Mouse (Mus musculus): ENCODE measurements around the gene Ctns. TPM values are rescaled to one million over a fixed set of nuclear protein-coding genes. Genes with fewer than 3 reads are reported as not detected.

Ctns gene
- polyA plus RNA-seq, 1 experiment from 2014 or later = 12.3 TPM

GRCm38 (mm10) chr11:73177895-73178294 is 20.9 kb downstream of the Ctns start:
- Histone ChIP-seq H3K9me3 (ENCODE audit: control insufficient read depth, low read length) (no peaks in the 10 kb centered on the region), H3K4me1 (replicated peaks; ENCODE audit: control insufficient read depth, insufficient read depth, low read length) (peaks cover 19% of the 10 kb centered on the region), H3K4me2 (peak overlapping the region; percentile 94), H3K27me3 (replicated peaks; ENCODE audit: control insufficient read depth, insufficient read depth, low read length) (no peaks in the 10 kb centered on the region), H3K27ac (ENCODE audit: low read depth, low read length) (no peak overlapping the region), H3K9ac (ENCODE audit: low read depth, low read length) (peak overlapping the region; percentile 79), H3K4me3 (ENCODE audit: low read depth, low read length) (peak overlapping the region; percentile 96), H3K36me3 (ENCODE audit: control insufficient read depth, insufficient read depth, low read length) (peaks cover 7% of the 10 kb centered on the region; the same call in 1 of the 2 replicates)
- DNase-seq (ENCODE audit: low spot score) (no peak), ATAC-seq (replicated peaks; ENCODE audit: low FRiP score) (no peak)
- 10% methylated on average over 2 of the region's 2 CpGs for WGBS

DNA sequence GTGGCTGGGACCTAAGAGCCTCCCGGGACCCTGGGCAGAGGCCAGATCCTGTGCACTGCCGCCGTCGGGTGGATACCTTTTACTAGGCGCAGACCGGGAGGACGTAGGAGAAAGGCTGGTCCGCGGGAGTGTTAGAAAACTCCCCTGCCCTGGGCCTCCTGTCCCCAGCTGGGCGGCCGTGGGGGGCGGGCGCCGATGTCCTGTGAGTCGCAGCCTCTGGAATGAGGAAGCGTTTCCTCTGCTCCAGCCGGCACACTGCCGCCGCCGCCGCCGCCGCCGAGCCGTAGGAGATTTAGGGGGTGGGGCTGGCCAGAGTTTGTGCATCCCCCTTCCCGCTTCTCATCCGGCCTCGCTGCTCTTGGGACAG is 21.4 kb downstream of the Ctns start:
- peak; percentile 54 for ATAC-seq (replicated peaks; ENCODE audit: low FRiP score)
- H3K4me1 ChIP-seq (replicated peaks; ENCODE audit: control insufficient read depth, insufficient read depth, low read length) = peaks cover 19% of the 10 kb centered on the region
- 0% methylated on average over 28 of the region's 28 CpGs for WGBS
- H3K9ac ChIP-seq (ENCODE audit: low read depth, low read length) = peak overlapping the region; percentile 79
- peak; percentile 80 for DNase-seq (ENCODE audit: low spot score)
- H3K36me3 ChIP-seq (ENCODE audit: control insufficient read depth, insufficient read depth, low read length) = peaks cover 7% of the 10 kb centered on the region; the same call in 1 of the 2 replicates
- H3K27me3 ChIP-seq (replicated peaks; ENCODE audit: control insufficient read depth, insufficient read depth, low read length) = no peaks in the 10 kb centered on the region
- H3K9me3 ChIP-seq (ENCODE audit: control insufficient read depth, low read length) = no peaks in the 10 kb centered on the region
- H3K4me3 ChIP-seq (ENCODE audit: low read depth, low read length) = peak overlapping the region; percentile 96
- peak overlapping the region; percentile 94 for H3K4me2 ChIP-seq
- peak overlapping the region; percentile 88 for H3K27ac ChIP-seq (ENCODE audit: low read depth, low read length)

DNA sequence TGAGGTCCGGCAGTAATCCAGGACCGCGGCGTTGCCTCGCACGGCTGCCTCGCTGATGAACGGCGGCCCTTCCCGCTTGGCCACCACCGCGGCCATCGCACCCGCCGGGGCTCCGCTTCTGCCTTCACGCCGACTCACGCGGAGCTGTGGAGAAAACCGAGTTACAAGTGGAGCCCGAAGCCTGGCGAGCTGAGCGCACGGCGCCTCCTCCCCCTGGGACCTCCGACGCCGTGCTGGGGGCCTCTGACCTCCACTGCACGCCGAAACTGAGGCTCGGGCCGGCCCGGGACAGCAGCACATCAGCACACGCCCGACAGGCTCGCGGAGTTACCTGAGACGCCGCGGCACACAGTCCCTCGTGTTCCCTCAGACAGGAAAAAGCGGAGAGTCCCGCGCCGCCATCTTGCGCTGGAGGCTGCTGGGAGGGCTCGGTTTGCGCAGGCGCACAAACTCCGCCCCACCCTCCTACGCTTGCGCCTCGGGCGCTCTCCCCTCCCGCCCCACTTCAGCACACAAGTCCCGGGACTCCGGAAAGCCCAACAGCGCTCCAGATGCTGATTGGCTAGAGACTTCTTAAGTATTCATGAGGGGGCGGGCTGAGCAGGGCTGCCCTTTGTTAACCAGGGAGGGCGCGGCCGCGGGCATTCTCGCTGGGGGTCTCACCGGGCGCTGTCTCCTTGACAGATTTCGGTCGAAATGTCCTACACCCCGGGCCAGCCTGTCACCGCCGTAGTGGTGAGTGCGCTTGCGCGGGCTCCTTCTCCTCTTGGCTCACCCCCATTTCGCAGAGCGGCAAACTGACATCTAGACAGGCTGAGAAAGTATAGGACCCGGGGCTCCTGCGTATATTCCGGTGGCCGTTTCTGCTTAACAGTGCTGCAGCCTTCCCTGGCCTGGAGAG is 22.0 kb downstream of the Ctns start, which contains the start of the genes Emc6 and Tax1bp3:
Gene Emc6 (minus strand): TSS at position 430 of the 901 bp plus-strand sequence.
Gene Tax1bp3 (plus strand): TSS at position 476 of the 901 bp plus-strand sequence.
- WGBS = under 1% methylated on average over 80 of the region's 81 CpGs
- peak; percentile 98 for ATAC-seq (replicated peaks; ENCODE audit: low FRiP score)
- Histone ChIP-seq H3K27ac (ENCODE audit: low read depth, low read length) (peak within 1 kb of the TSS; percentile 88), H3K9ac (ENCODE audit: low read depth, low read length) (peak within 1 kb of the TSS; percentile 97), H3K4me2 (peak within 1 kb of the TSS; percentile 94), H3K9me3 (ENCODE audit: control insufficient read depth, low read length) (no peaks in the 10 kb centered on the region), H3K4me3 (ENCODE audit: low read depth, low read length) (peak within 1 kb of the TSS; percentile 96), H3K27me3 (replicated peaks; ENCODE audit: control insufficient read depth, insufficient read depth, low read length) (no peaks in the 10 kb centered on the region), H3K36me3 (ENCODE audit: control insufficient read depth, insufficient read depth, low read length) (peaks cover 7% of the 10 kb centered on the region; the same call in 1 of the 2 replicates), H3K4me1 (replicated peaks; ENCODE audit: control insufficient read depth, insufficient read depth, low read length) (peaks cover 19% of the 10 kb centered on the region)
- DNase-seq (ENCODE audit: low spot score) = peak; percentile 87

GRCm38 (mm10) chr11:73176186-73176585 is 22.7 kb downstream of the Ctns start:
- no peaks in the 10 kb centered on the region for H3K27me3 ChIP-seq (replicated peaks; ENCODE audit: control insufficient read depth, insufficient read depth, low read length)
- peak overlapping the region; percentile 97 for H3K9ac ChIP-seq (ENCODE audit: low read depth, low read length)
- H3K4me3 ChIP-seq (ENCODE audit: low read depth, low read length) = peak overlapping the region; percentile 96
- ATAC-seq (replicated peaks; ENCODE audit: low FRiP score) (peak; percentile 2; the same call in 1 of the 2 replicates), DNase-seq (ENCODE audit: low spot score) (no peak)
- H3K9me3 ChIP-seq (ENCODE audit: control insufficient read depth, low read length) = no peaks in the 10 kb centered on the region
- peak overlapping the region; percentile 77 for H3K4me2 ChIP-seq
- peaks cover 9% of the 10 kb centered on the region; the same call in 1 of the 2 replicates for H3K36me3 ChIP-seq (ENCODE audit: control insufficient read depth, insufficient read depth, low read length)
- H3K4me1 ChIP-seq (replicated peaks; ENCODE audit: control insufficient read depth, insufficient read depth, low read length) = peaks cover 19% of the 10 kb centered on the region
- peak overlapping the region; percentile 44; the same call in 1 of the 2 replicates for H3K27ac ChIP-seq (ENCODE audit: low read depth, low read length)
- WGBS = under 1% methylated on average over 15 of the region's 15 CpGs

DNA sequence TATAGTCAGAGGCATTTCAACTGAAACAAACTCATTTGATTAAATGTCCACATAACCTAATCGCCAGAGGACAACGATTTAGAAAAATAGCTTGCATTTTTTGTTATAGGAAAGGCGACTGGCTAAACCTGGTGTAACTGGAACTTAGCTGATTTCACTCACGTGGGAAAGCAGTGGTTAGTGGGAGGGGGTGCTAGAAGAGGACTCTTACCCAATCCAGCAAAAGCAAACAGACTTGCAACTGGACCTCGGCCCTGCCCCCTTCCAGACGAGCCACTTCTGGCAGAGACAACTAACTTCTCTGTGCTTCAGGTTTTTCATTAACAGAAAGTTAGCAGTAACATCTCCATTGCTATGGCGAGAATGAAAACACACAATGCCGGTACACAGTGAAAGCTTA is 23.2 kb downstream of the Ctns start:
- Histone ChIP-seq H3K9ac (ENCODE audit: low read depth, low read length) (peak overlapping the region; percentile 97), H3K27ac (ENCODE audit: low read depth, low read length) (peak overlapping the region; percentile 44; the same call in 1 of the 2 replicates), H3K27me3 (replicated peaks; ENCODE audit: control insufficient read depth, insufficient read depth, low read length) (no peaks in the 10 kb centered on the region), H3K4me3 (ENCODE audit: low read depth, low read length) (peak overlapping the region; percentile 96), H3K9me3 (ENCODE audit: control insufficient read depth, low read length) (no peaks in the 10 kb centered on the region), H3K36me3 (ENCODE audit: control insufficient read depth, insufficient read depth, low read length) (peaks cover 9% of the 10 kb centered on the region; the same call in 1 of the 2 replicates), H3K4me2 (peak overlapping the region; percentile 77), H3K4me1 (replicated peaks; ENCODE audit: control insufficient read depth, insufficient read depth, low read length) (peaks cover 19% of the 10 kb centered on the region)
- WGBS = 37% methylated on average over 8 of the region's 8 CpGs
- DNase-seq (ENCODE audit: low spot score) = no peak
- ATAC-seq (replicated peaks; ENCODE audit: low FRiP score) = no peak

GRCm38 (mm10) chr11:73172186-73172585 is 26.7 kb downstream of the Ctns start:
- WGBS = 75% methylated on average over 5 of the region's 5 CpGs
- DNase-seq (ENCODE audit: low spot score) (no peak), ATAC-seq (replicated peaks; ENCODE audit: low FRiP score) (no peak)
- Histone ChIP-seq H3K9ac (ENCODE audit: low read depth, low read length) (no peak overlapping the region), H3K9me3 (ENCODE audit: control insufficient read depth, low read length) (no peaks in the 10 kb centered on the region), H3K36me3 (ENCODE audit: control insufficient read depth, insufficient read depth, low read length) (peaks cover 9% of the 10 kb centered on the region; the same call in 1 of the 2 replicates), H3K4me1 (replicated peaks; ENCODE audit: control insufficient read depth, insufficient read depth, low read length) (peaks cover 11% of the 10 kb centered on the region; the same call in 1 of the 2 replicates), H3K4me3 (ENCODE audit: low read depth, low read length) (no peak overlapping the region), H3K27ac (ENCODE audit: low read depth, low read length) (no peak overlapping the region), H3K27me3 (replicated peaks; ENCODE audit: control insufficient read depth, insufficient read depth, low read length) (no peaks in the 10 kb centered on the region), H3K4me2 (no peak overlapping the region)

GRCm38 (mm10) chr11:73169231-73169630 is 29.6 kb downstream of the Ctns start:
- no peak overlapping the region for H3K4me3 ChIP-seq (ENCODE audit: low read depth, low read length)
- peak; percentile 48; the same call in 1 of the 2 replicates for ATAC-seq (replicated peaks; ENCODE audit: low FRiP score)
- H3K27me3 ChIP-seq (replicated peaks; ENCODE audit: control insufficient read depth, insufficient read depth, low read length) = no peaks in the 10 kb centered on the region
- no peaks in the 10 kb centered on the region; the same call in 1 of the 2 replicates for H3K4me1 ChIP-seq (replicated peaks; ENCODE audit: control insufficient read depth, insufficient read depth, low read length)
- H3K9me3 ChIP-seq (ENCODE audit: control insufficient read depth, low read length) = no peaks in the 10 kb centered on the region
- H3K36me3 ChIP-seq (ENCODE audit: control insufficient read depth, insufficient read depth, low read length) = peaks cover 6% of the 10 kb centered on the region; the same call in 1 of the 2 replicates
- H3K4me2 ChIP-seq = no peak overlapping the region
- no peak overlapping the region for H3K9ac ChIP-seq (ENCODE audit: low read depth, low read length)
- H3K27ac ChIP-seq (ENCODE audit: low read depth, low read length) = no peak overlapping the region
- 56% methylated on average over 4 of the region's 4 CpGs for WGBS
- peak; percentile 56 for DNase-seq (ENCODE audit: low spot score)

DNA sequence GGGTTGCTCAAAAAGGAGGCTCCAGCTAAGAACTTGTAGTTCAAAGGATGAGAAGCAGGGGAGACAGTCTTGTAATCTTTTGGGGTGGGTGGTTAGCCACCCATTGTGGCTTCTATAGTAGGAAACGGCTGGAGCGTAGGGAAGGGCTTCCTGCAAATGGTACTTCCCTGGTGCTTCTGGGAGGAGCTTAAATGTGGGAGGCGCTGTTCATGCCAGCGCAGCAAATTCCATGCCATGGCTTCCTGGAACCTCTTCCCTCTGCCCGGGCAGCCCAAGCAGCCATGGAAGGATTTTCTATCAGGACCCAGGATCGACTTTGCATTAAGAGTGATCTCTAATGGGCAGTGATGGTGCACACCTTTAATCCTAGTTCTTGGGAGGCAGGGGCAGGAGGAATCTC is 30.3 kb downstream of the Ctns start:
- DNase-seq (ENCODE audit: low spot score) (no peak), ATAC-seq (replicated peaks; ENCODE audit: low FRiP score) (no peak)
- H3K9ac ChIP-seq (ENCODE audit: low read depth, low read length) = no peak overlapping the region
- H3K4me1 ChIP-seq (replicated peaks; ENCODE audit: control insufficient read depth, insufficient read depth, low read length) = no peaks in the 10 kb centered on the region; the same call in 1 of the 2 replicates
- H3K4me3 ChIP-seq (ENCODE audit: low read depth, low read length) = no peak overlapping the region
- H3K36me3 ChIP-seq (ENCODE audit: control insufficient read depth, insufficient read depth, low read length) = peaks cover 3% of the 10 kb centered on the region; the same call in 1 of the 2 replicates
- no peak overlapping the region for H3K4me2 ChIP-seq
- no peaks in the 10 kb centered on the region for H3K27me3 ChIP-seq (replicated peaks; ENCODE audit: control insufficient read depth, insufficient read depth, low read length)
- H3K9me3 ChIP-seq (ENCODE audit: control insufficient read depth, low read length) = no peaks in the 10 kb centered on the region
- no peak overlapping the region for H3K27ac ChIP-seq (ENCODE audit: low read depth, low read length)
- 82% methylated on average over 6 of the region's 6 CpGs for WGBS
